Mouse (Mus musculus): Measurements from ENCODE around the gene Usp6nl. TPM values are rescaled to one million over a fixed set of nuclear protein-coding genes. Genes with fewer than 3 reads are reported as not detected.

Gene Usp6nl
- polyA plus RNA-seq, 1 experiment, result 6.3 TPM

DNA sequence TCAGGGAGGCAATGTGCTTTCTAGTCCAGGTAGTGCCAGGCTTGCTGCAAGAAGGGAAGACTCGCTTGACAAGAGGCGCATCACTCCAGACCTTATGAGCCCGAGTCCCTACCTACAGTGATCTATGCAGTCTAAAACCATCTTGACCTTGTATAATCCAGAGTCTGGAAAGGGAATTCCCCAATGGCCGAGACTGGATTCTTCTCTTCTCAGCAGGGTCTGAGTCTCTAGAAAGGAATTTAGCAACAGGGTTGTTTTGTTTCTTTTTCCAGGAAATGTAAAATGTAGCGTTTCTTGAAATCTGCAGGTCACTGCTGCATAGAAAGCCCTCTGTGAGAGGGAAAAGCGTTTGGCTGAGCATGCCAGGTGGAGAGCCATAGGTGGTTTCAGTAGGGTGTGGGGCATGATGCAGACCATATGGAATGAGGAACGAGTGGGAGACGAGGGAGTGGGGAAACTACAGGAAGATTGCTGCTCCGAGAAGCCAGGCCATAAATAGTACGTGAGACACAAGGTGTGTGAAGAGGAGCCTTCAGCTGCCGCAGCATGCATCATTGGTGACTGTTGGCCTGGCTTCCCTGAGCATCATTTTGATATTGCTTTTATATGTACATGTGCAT lies 28.5 kb upstream of the Usp6nl start:
- TF ChIP-seq CTCF (IDR thresholded peaks at IDR 0.05; ENCODE audit: extremely low read depth, insufficient read length, insufficient replicate concordance, low read depth, low read length), result no peak
- TF ChIP-seq POLR2A (IDR thresholded peaks at IDR 0.05; ENCODE audit: low read depth, low read length), result no peak
- no peaks in the 10 kb centered on the region for H3K27me3 ChIP-seq (ENCODE audit: control insufficient read depth, insufficient read depth, low read length)
- WGBS, result 59% methylated on average over 11 of the region's 11 CpGs

GRCm38 (mm10) chr2:6294993-6295628 lies 27.4 kb upstream of the Usp6nl start:
- Histone ChIP-seq H3K36me3 (ENCODE audit: control insufficient read depth, insufficient read depth, low read length) (no peaks in the 10 kb centered on the region), H3K27ac (ENCODE audit: insufficient read depth, low read depth, low read length) (no peak overlapping the region), H3K4me3 (ENCODE audit: low read depth, low read length) (no peak overlapping the region), H3K4me1 (ENCODE audit: control insufficient read depth, insufficient read depth, insufficient read length, low read length) (no peaks in the 10 kb centered on the region), H3K27me3 (ENCODE audit: control insufficient read depth, insufficient read depth, low read length) (no peaks in the 10 kb centered on the region)
- WGBS, result 36% methylated on average over 7 of the region's 7 CpGs
- TF ChIP-seq CTCF (IDR thresholded peaks at IDR 0.05; ENCODE audit: extremely low read depth, insufficient read length, insufficient replicate concordance, low read depth, low read length), result no peak
- no peak for TF ChIP-seq POLR2A (IDR thresholded peaks at IDR 0.05; ENCODE audit: low read depth, low read length)

More for the DNA sequence above, 28.5 kb upstream of the Usp6nl start:
- Histone ChIP-seq H3K27ac (ENCODE audit: insufficient read depth, low read depth, low read length) (no peak overlapping the region), H3K36me3 (ENCODE audit: control insufficient read depth, insufficient read depth, low read length) (no peaks in the 10 kb centered on the region), H3K4me3 (ENCODE audit: low read depth, low read length) (no peak overlapping the region), H3K4me1 (ENCODE audit: control insufficient read depth, insufficient read depth, insufficient read length, low read length) (no peaks in the 10 kb centered on the region)

DNA sequence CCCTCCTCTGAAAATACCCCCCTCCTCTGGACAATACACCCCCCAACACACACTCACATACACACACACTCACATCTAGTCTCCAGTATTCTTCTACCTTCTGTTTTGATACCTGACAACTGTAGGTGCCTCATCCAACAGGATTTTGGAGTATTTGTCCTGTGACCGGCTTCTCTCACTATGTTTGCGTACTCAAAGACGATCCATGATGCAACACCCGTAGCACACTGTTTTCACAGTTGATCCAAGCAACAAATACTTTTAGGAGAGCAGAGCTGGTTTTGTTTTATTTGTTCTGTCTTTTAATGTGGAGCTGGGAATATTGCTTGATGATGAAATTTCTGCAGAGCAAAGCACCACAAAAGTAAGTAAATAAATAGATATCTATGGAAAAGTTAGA lies 17.7 kb upstream of the Usp6nl start:
- H3K36me3 ChIP-seq (ENCODE audit: control insufficient read depth, insufficient read depth, low read length), result no peaks in the 10 kb centered on the region
- H3K4me3 ChIP-seq (ENCODE audit: low read depth, low read length), result no peak overlapping the region
- H3K27ac ChIP-seq (ENCODE audit: insufficient read depth, low read depth, low read length), result no peak overlapping the region
- no peaks in the 10 kb centered on the region for H3K4me1 ChIP-seq (ENCODE audit: control insufficient read depth, insufficient read depth, insufficient read length, low read length)
- WGBS, result 79% methylated on average over 4 of the region's 4 CpGs
- no peaks in the 10 kb centered on the region for H3K27me3 ChIP-seq (ENCODE audit: control insufficient read depth, insufficient read depth, low read length)
- TF ChIP-seq CTCF (IDR thresholded peaks at IDR 0.05; ENCODE audit: extremely low read depth, insufficient read length, insufficient replicate concordance, low read depth, low read length), result no peak
- TF ChIP-seq POLR2A (IDR thresholded peaks at IDR 0.05; ENCODE audit: low read depth, low read length), result no peak

GRCm38 (mm10) chr2:6306861-6307260 lies 15.6 kb upstream of the Usp6nl start:
- no peaks in the 10 kb centered on the region for H3K36me3 ChIP-seq (ENCODE audit: control insufficient read depth, insufficient read depth, low read length)
- TF ChIP-seq CTCF (IDR thresholded peaks at IDR 0.05; ENCODE audit: extremely low read depth, insufficient read length, insufficient replicate concordance, low read depth, low read length) (no peak), POLR2A (IDR thresholded peaks at IDR 0.05; ENCODE audit: low read depth, low read length) (no peak)
- H3K4me3 ChIP-seq (ENCODE audit: low read depth, low read length), result no peak overlapping the region
- H3K27ac ChIP-seq (ENCODE audit: insufficient read depth, low read depth, low read length), result no peak overlapping the region
- H3K27me3 ChIP-seq (ENCODE audit: control insufficient read depth, insufficient read depth, low read length), result no peaks in the 10 kb centered on the region
- no peaks in the 10 kb centered on the region for H3K4me1 ChIP-seq (ENCODE audit: control insufficient read depth, insufficient read depth, insufficient read length, low read length)
- 79% methylated on average over 3 of the region's 3 CpGs for WGBS

- no peaks in the 10 kb centered on the region for H3K27me3 ChIP-seq (ENCODE audit: control insufficient read depth, insufficient read depth, low read length)
- no peaks in the 10 kb centered on the region for H3K36me3 ChIP-seq (ENCODE audit: control insufficient read depth, insufficient read depth, low read length)
- H3K27ac ChIP-seq (ENCODE audit: insufficient read depth, low read depth, low read length), result no peak overlapping the region
- 63% methylated on average over 6 of the region's 6 CpGs for WGBS
- H3K4me3 ChIP-seq (ENCODE audit: low read depth, low read length), result no peak overlapping the region
- no peaks in the 10 kb centered on the region for H3K4me1 ChIP-seq (ENCODE audit: control insufficient read depth, insufficient read depth, insufficient read length, low read length)
- TF ChIP-seq POLR2A (IDR thresholded peaks at IDR 0.05; ENCODE audit: low read depth, low read length) (no peak), CTCF (IDR thresholded peaks at IDR 0.05; ENCODE audit: extremely low read depth, insufficient read length, insufficient replicate concordance, low read depth, low read length) (no peak)
Observed at GRCm38 (mm10) chr2:6309373-6309821, 13.1 kb upstream of the Usp6nl start.

DNA sequence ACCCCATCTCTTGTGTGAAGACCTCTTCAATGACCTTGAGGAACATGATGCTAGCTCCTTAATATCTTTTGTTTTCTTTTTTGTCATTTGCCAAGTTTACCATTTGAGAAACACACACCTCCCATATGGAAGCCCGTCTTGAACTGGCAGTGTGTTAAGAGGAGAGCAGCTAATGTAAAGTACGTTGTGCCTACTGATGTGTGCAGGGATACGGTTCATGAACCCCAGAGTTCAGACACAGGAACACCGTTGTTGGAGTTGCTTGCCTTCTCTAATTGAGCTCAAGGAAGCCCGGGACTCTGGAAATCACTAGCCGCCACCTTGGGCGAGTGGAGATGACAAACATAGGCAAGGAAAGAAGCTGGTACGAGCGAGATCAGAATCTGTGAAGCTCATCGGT lies 9.7 kb upstream of the Usp6nl start:
- Histone ChIP-seq H3K27me3 (ENCODE audit: control insufficient read depth, insufficient read depth, low read length) (no peaks in the 10 kb centered on the region), H3K4me3 (ENCODE audit: low read depth, low read length) (no peak overlapping the region), H3K27ac (ENCODE audit: insufficient read depth, low read depth, low read length) (no peak overlapping the region), H3K4me1 (ENCODE audit: control insufficient read depth, insufficient read depth, insufficient read length, low read length) (no peaks in the 10 kb centered on the region), H3K36me3 (ENCODE audit: control insufficient read depth, insufficient read depth, low read length) (no peaks in the 10 kb centered on the region)
- WGBS, result 42% methylated on average over 10 of the region's 10 CpGs
- no peak for TF ChIP-seq POLR2A (IDR thresholded peaks at IDR 0.05; ENCODE audit: low read depth, low read length)

GRCm38 (mm10) chr2:6313733-6314132 lies 8.7 kb upstream of the Usp6nl start:
- H3K27me3 ChIP-seq (ENCODE audit: control insufficient read depth, insufficient read depth, low read length), result no peaks in the 10 kb centered on the region
- H3K36me3 ChIP-seq (ENCODE audit: control insufficient read depth, insufficient read depth, low read length), result no peaks in the 10 kb centered on the region
- no peaks in the 10 kb centered on the region for H3K4me1 ChIP-seq (ENCODE audit: control insufficient read depth, insufficient read depth, insufficient read length, low read length)
- TF ChIP-seq CTCF (IDR thresholded peaks at IDR 0.05; ENCODE audit: extremely low read depth, insufficient read length, insufficient replicate concordance, low read depth, low read length) (no peak), POLR2A (IDR thresholded peaks at IDR 0.05; ENCODE audit: low read depth, low read length) (no peak)
- no peak overlapping the region for H3K27ac ChIP-seq (ENCODE audit: insufficient read depth, low read depth, low read length)
- no peak overlapping the region for H3K4me3 ChIP-seq (ENCODE audit: low read depth, low read length)
- 86% methylated on average over 1 of the region's 1 CpGs for WGBS
